Mouse (Mus musculus) testis, adult 2 months (tissue): ENCODE results near the gene Galnt10.

ENCODE experiments used
- CTCF ChIP-seq: fragments of 200-500 bp; IDR thresholded peaks from 2 replicates; pipeline ENCODE4 v1.5.1; 2012; ENCODE audit warnings: low read depth, mild to moderate bottlenecking, inconsistent platforms, low read length, moderate library complexity; ENCODE audit not compliant: control insufficient read depth, insufficient read depth, insufficient replicate concordance
- POLR2A ChIP-seq: fragments of 200-500 bp; IDR thresholded peaks from 2 replicates; pipeline ENCODE4 v1.6.1; 2012; ENCODE audit warnings: low read depth, mild to moderate bottlenecking, inconsistent platforms, low read length, moderate library complexity; ENCODE audit not compliant: control insufficient read depth

DNA sequence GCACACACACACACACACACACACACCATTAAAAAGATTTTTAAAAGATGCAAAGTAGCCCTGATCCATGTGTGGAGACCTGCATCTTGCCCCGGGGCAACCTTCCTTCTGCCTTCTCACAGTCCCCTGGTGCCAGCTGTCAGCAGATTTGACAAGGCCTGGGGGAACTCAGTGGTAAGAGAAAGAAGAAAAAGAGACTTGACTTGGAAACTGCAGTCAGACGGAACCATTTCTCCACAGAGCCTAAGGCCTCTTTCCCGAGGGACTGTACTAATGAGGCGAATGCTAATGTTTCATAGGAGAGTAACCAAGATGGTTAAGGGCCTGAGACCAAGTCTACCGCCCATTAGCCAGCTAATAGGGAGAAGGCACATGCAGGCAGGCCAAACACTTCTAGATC lies 49.3 kb upstream of the Galnt10 start:
- TF ChIP-seq POLR2A (no peak), CTCF (no peak)
